10 mouse cellular contexts compared by ENCODE assay signal in the genomic region with DNA sequence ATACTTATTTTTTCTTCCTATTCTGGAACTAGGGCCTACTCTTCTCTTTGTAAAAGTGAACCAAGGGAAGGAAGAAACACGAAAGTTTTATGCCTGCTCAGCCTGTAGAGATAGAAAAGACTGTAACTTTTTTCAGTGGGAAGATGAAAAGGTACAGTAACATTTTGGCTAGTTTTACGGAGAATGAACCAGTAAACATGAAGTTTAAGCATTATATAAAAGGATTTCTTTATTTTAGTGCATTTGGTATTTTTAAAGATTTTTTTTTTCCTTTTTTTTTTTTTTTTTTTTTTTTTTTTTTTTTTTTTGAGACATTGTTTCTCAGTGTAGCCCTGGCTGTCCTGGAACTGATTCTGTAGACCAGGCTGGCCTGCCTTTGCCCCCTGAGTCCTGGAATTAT. TPM values are rescaled to one million over a fixed set of nuclear protein-coding genes. Genes with fewer than 3 reads are reported as not detected.
DNase-seq lines count a peak whose midpoint lies in the region; ATAC-seq lines count a peak whose summit lies in the region.
"Had no signal": no experiment of that assay in that cellular context is flagged by ENCODE, and none has a peak within 500 bp of the region (broad histone marks: within the 10 kb centered on the region; RNA-seq: fewer than 3 reads in every experiment).

No protein-coding gene starts in this region.

- no peak overlapping the region for H3K9ac ChIP-seq in kidney, embryonic 16.5 days (replicated peaks; ENCODE audit: low read length)
- no peak overlapping the region for H3K9ac ChIP-seq in hindbrain, embryonic 13.5 days

- H3K4me1 ChIP-seq in kidney, embryonic 16.5 days (ENCODE audit: insufficient read depth, low read length), result no peaks in the 10 kb centered on the region
- H3K4me1 ChIP-seq in hindbrain, embryonic 13.5 days (replicated peaks), result 0 out of 2 replicates have a peak, but pooled peaks cover 2% of the 10 kb centered on the region
- H3K4me1 ChIP-seq: stomach, embryonic 15.5 days had no signal

- H3K27ac ChIP-seq in kidney, embryonic 16.5 days (ENCODE audit: low read length), result no peak overlapping the region
- no peak overlapping the region for H3K27ac ChIP-seq in hindbrain, embryonic 13.5 days
- no peak overlapping the region for H3K27ac ChIP-seq in macrophage

- no peak for ATAC-seq in kidney, embryonic 16.5 days (ENCODE audit: low FRiP score, low TSS enrichment)
- ATAC-seq in hindbrain, embryonic 13.5 days (ENCODE audit: low FRiP score), result no peak

- H3K4me2 ChIP-seq in kidney, embryonic 16.5 days (replicated peaks; ENCODE audit: low read depth, low read length), result peak overlapping the region; percentile 63
- peak overlapping the region; percentile 64 for H3K4me2 ChIP-seq in hindbrain, embryonic 13.5 days

- 0 out of 2 replicates have a peak, but pooled peaks cover 2% of the 10 kb centered on the region for H3K9me3 ChIP-seq in kidney, embryonic 16.5 days (ENCODE audit: low read length)
- H3K9me3 ChIP-seq in hindbrain, embryonic 13.5 days, result no peaks in the 10 kb centered on the region
- H3K9me3 ChIP-seq: stomach, embryonic 15.5 days had no signal

- no peaks in the 10 kb centered on the region for H3K27me3 ChIP-seq in kidney, embryonic 16.5 days (ENCODE audit: insufficient read depth, low read length)
- H3K27me3 ChIP-seq in hindbrain, embryonic 13.5 days, result no peaks in the 10 kb centered on the region
- H3K27me3 ChIP-seq: stomach, embryonic 15.5 days had no signal

- DNase-seq in kidney, postnatal 10 days, result no peak
- peak; percentile 25 for DNase-seq in adipocyte (ENCODE audit: low spot score)
- DNase-seq in layer of hippocampus, postnatal 36 days, result no peak
- no peak for DNase-seq in left cerebral cortex, postnatal 4 days
- no peak for DNase-seq in right cerebral cortex, postnatal 25 days
- DNase-seq: cerebellum, adult 18-20 months had no signal

- intact Hi-C loops in left cerebral cortex, postnatal 4 days (cut with DNase I), result no loop called here

- H3K36me3 ChIP-seq in kidney, embryonic 16.5 days (ENCODE audit: insufficient read depth, low read length), result peaks cover 14% of the 10 kb centered on the region
- H3K36me3 ChIP-seq in hindbrain, embryonic 13.5 days, result peaks cover 7% of the 10 kb centered on the region
- H3K36me3 ChIP-seq in macrophage (ENCODE audit: inconsistent target), result no peaks in the 10 kb centered on the region
- H3K36me3 ChIP-seq: stomach, embryonic 15.5 days had no signal

- 85% methylated on average over 2 of the region's 2 CpGs for WGBS in kidney, embryonic 16.5 days
- 82% methylated on average over 2 of the region's 2 CpGs for WGBS in hindbrain, embryonic 13.5 days
- 91% methylated on average over 2 of the region's 2 CpGs for WGBS in macrophage (ENCODE audit: missing documents)

- H3K79me2 ChIP-seq in macrophage (ENCODE audit: inconsistent target), result peaks cover 12% of the 10 kb centered on the region; the same call in 1 of the 2 replicates

- no peak overlapping the region for H3K4me3 ChIP-seq in kidney, embryonic 16.5 days (ENCODE audit: low read length)
- peak overlapping the region; percentile 72; the same call in 1 of the 2 replicates for H3K4me3 ChIP-seq in hindbrain, embryonic 13.5 days
- H3K4me3 ChIP-seq in macrophage (ENCODE audit: inconsistent target), result peak overlapping the region; percentile 81

RNA-seq across cellular contexts. Expression of gene Zcchc4, which starts 8.7 kb away (rescaled TPM):
- 15.8 and 18.3 TPM in 2 replicates for polyA plus RNA-seq in kidney, embryonic 16.5 days (2015; fragmentation: Nextera tagmentation; extraction: Ambion mirVana)
- 13.0 and 15.9 TPM in 2 replicates for polyA plus RNA-seq in hindbrain, embryonic 13.5 days (2015; fragmentation: Nextera tagmentation; extraction: Ambion mirVana)
- total RNA-seq in macrophage (2018; cell fraction: chromatin; rRNA removed), result 10 to 100 TPM; 25.3 to 66.0 (median 46.9) TPM
- 10 to 100 TPM in 3 of 26 experiments, 1 to 10 TPM in 23; 3.0 to 12.5 (median 7.2) TPM for total RNA-seq in macrophage (2018; cell fraction: cytosol; rRNA removed)
- total RNA-seq in macrophage (2018; cell fraction: nucleus; rRNA removed), result 10 to 100 TPM; 15.3 to 51.4 (median 30.8) TPM
- 6.8 to 8.1 TPM (median 7.3 TPM) in 3 replicates for polyA plus RNA-seq in macrophage (2018)
- 10 to 100 TPM; 10.5 to 11.7 TPM for total RNA-seq in layer of hippocampus, postnatal 36 days (2021)
- 10 to 100 TPM; 11.0 to 11.6 TPM for total RNA-seq in left cerebral cortex, postnatal 4 days (2021)

RNA-seq across cellular contexts. Expression of gene Pi4k2b, which starts 42.6 kb away (rescaled TPM):
- polyA plus RNA-seq in kidney, embryonic 16.5 days (2015; fragmentation: Nextera tagmentation; extraction: Ambion mirVana), result 19.4 and 21.9 TPM in 2 replicates
- polyA plus RNA-seq in hindbrain, embryonic 13.5 days (2015; fragmentation: Nextera tagmentation; extraction: Ambion mirVana), result 6.5 and 7.2 TPM in 2 replicates
- total RNA-seq in macrophage (2018; cell fraction: chromatin; rRNA removed), result 10 to 100 TPM; 10.9 to 66.7 (median 27.9) TPM
- total RNA-seq in macrophage (2018; cell fraction: cytosol; rRNA removed), result 10 to 100 TPM in 16 of 26 experiments, 1 to 10 TPM in 10; 6.7 to 18.7 (median 10.2) TPM
- 10 to 100 TPM in 25 of 26 experiments, 1 to 10 TPM in 1; 10.0 to 77.8 (median 23.8) TPM for total RNA-seq in macrophage (2018; cell fraction: nucleus; rRNA removed)
- 8.7 to 9.0 TPM (median 8.8 TPM) in 3 replicates for polyA plus RNA-seq in macrophage (2018)
- total RNA-seq in layer of hippocampus, postnatal 36 days (2021), result 1 to 10 TPM; 2.1 to 2.8 TPM
- 1 to 10 TPM; 4.9 to 6.7 TPM for total RNA-seq in left cerebral cortex, postnatal 4 days (2021)

RNA-seq across cellular contexts. Expression of gene Anapc4, which starts 49.9 kb away (rescaled TPM):
- polyA plus RNA-seq in kidney, embryonic 16.5 days (2015; fragmentation: Nextera tagmentation; extraction: Ambion mirVana), result 105 and 106 TPM in 2 replicates
- 116 and 126 TPM in 2 replicates for polyA plus RNA-seq in hindbrain, embryonic 13.5 days (2015; fragmentation: Nextera tagmentation; extraction: Ambion mirVana)
- total RNA-seq in macrophage (2018; cell fraction: chromatin; rRNA removed), result 100 to 1,000 TPM in 15 of 26 experiments, 10 to 100 TPM in 11; 24.7 to 170 (median 108) TPM
- 10 to 100 TPM; 18.3 to 33.6 (median 25.9) TPM for total RNA-seq in macrophage (2018; cell fraction: cytosol; rRNA removed)
- 10 to 100 TPM; 21.5 to 70.8 (median 47.8) TPM for total RNA-seq in macrophage (2018; cell fraction: nucleus; rRNA removed)
- 28.3 to 31.8 TPM (median 28.8 TPM) in 3 replicates for polyA plus RNA-seq in macrophage (2018)
- 10 to 100 TPM; 67.6 to 71.4 TPM for total RNA-seq in layer of hippocampus, postnatal 36 days (2021)
- total RNA-seq in left cerebral cortex, postnatal 4 days (2021), result 100 to 1,000 TPM in 1 of 2 experiments, 10 to 100 TPM in 1; 91.9 to 109 TPM
